Mouse (Mus musculus): ENCODE measurements around the gene Spire2. TPM values are rescaled to one million over a fixed set of nuclear protein-coding genes. Genes with fewer than 3 reads are reported as not detected.
"Not testable (repeated sequence)": the region's sequence is repeated elsewhere in the genome, so short reads cannot be mapped to it uniquely, and the experiment has no call there.

Spire2 gene
- polyA plus RNA-seq (2014; fragmentation: Nextera tagmentation; extraction: Ambion mirVana) = 3.1 and 3.4 TPM in 2 replicates

GRCm38 (mm10) chr8:123332262-123333090 is at the start of gene Spire2:
TSS of gene Spire2 (plus strand) at chr8:123332713.
- peak; percentile 81 for ATAC-seq (replicated peaks; ENCODE audit: insufficient number of reproducible peaks, low FRiP score, low TSS enrichment, low read depth)
- H3K36me3 ChIP-seq (replicated peaks; ENCODE audit: control insufficient read depth, insufficient read depth, low read depth, low read length) = no peaks in the 10 kb centered on the region
- DNase-seq (ENCODE audit: low spot score) = peak; percentile 91
- WGBS = under 1% methylated on average over 65 of the region's 85 CpGs
- H3K27ac ChIP-seq (replicated peaks; ENCODE audit: low read depth, low read length) = no peak within 1 kb of the TSS; the same call in 1 of the 2 replicates
- peak within 1 kb of the TSS; percentile 60 for H3K4me3 ChIP-seq (ENCODE audit: low read depth, low read length)
- H3K4me1 ChIP-seq (ENCODE audit: control insufficient read depth, insufficient read depth, low read length) = peaks cover 3% of the 10 kb centered on the region
- H3K27me3 ChIP-seq (ENCODE audit: control insufficient read depth, insufficient read depth, low read length) = 0 out of 2 replicates have a peak, but pooled peaks cover 4% of the 10 kb centered on the region
- H3K9ac ChIP-seq (replicated peaks; ENCODE audit: low read length) = peak within 1 kb of the TSS; percentile 60
- H3K9me3 ChIP-seq (replicated peaks; ENCODE audit: control insufficient read depth, low read length) = no peaks in the 10 kb centered on the region
- H3K4me2 ChIP-seq (ENCODE audit: low read depth, low read length) = peak within 1 kb of the TSS; percentile 92

GRCm38 (mm10) chr8:123282994-123283393 is 49.5 kb upstream of the Spire2 start:
- not testable (repeated sequence) for H3K4me3 ChIP-seq (ENCODE audit: low read depth, low read length); H3K4me1 ChIP-seq (ENCODE audit: control insufficient read depth, insufficient read depth, low read length); H3K36me3 ChIP-seq (replicated peaks; ENCODE audit: control insufficient read depth, insufficient read depth, low read depth, low read length); H3K9me3 ChIP-seq (replicated peaks; ENCODE audit: control insufficient read depth, low read length); DNase-seq (ENCODE audit: low spot score); ATAC-seq (replicated peaks; ENCODE audit: insufficient number of reproducible peaks, low FRiP score, low TSS enrichment, low read depth); H3K27me3 ChIP-seq (ENCODE audit: control insufficient read depth, insufficient read depth, low read length); H3K4me2 ChIP-seq (ENCODE audit: low read depth, low read length); H3K9ac ChIP-seq (replicated peaks; ENCODE audit: low read length); H3K27ac ChIP-seq (replicated peaks; ENCODE audit: low read depth, low read length)
- WGBS = 92% methylated on average over 4 of the region's 6 CpGs

- H3K9me3 ChIP-seq (replicated peaks; ENCODE audit: control insufficient read depth, low read length) = no peaks in the 10 kb centered on the region
- H3K9ac ChIP-seq (replicated peaks; ENCODE audit: low read length) = no peak overlapping the region
- H3K27ac ChIP-seq (replicated peaks; ENCODE audit: low read depth, low read length) = no peak overlapping the region
- WGBS = 90% methylated on average over 7 of the region's 7 CpGs
- H3K36me3 ChIP-seq (replicated peaks; ENCODE audit: control insufficient read depth, insufficient read depth, low read depth, low read length) = no peaks in the 10 kb centered on the region; the same call in none of the 2 replicates
- no peaks in the 10 kb centered on the region for H3K27me3 ChIP-seq (ENCODE audit: control insufficient read depth, insufficient read depth, low read length)
- no peaks in the 10 kb centered on the region for H3K4me1 ChIP-seq (ENCODE audit: control insufficient read depth, insufficient read depth, low read length)
- ATAC-seq (replicated peaks; ENCODE audit: insufficient number of reproducible peaks, low FRiP score, low TSS enrichment, low read depth) = no peak
- no peak for DNase-seq (ENCODE audit: low spot score)
- H3K4me3 ChIP-seq (ENCODE audit: low read depth, low read length) = no peak overlapping the region
- no peak overlapping the region for H3K4me2 ChIP-seq (ENCODE audit: low read depth, low read length)
Observed at GRCm38 (mm10) chr8:123283991-123284390, 48.5 kb upstream of the Spire2 start.

- ATAC-seq (replicated peaks; ENCODE audit: insufficient number of reproducible peaks, low FRiP score, low TSS enrichment, low read depth) (no peak), DNase-seq (ENCODE audit: low spot score) (no peak)
- H3K4me2 ChIP-seq (ENCODE audit: low read depth, low read length) = no peak overlapping the region
- H3K4me3 ChIP-seq (ENCODE audit: low read depth, low read length) = no peak overlapping the region
- H3K9ac ChIP-seq (replicated peaks; ENCODE audit: low read length) = no peak overlapping the region
- H3K4me1 ChIP-seq (ENCODE audit: control insufficient read depth, insufficient read depth, low read length) = no peaks in the 10 kb centered on the region
- H3K9me3 ChIP-seq (replicated peaks; ENCODE audit: control insufficient read depth, low read length) = no peaks in the 10 kb centered on the region
- H3K27ac ChIP-seq (replicated peaks; ENCODE audit: low read depth, low read length) = no peak overlapping the region
- H3K27me3 ChIP-seq (ENCODE audit: control insufficient read depth, insufficient read depth, low read length) = no peaks in the 10 kb centered on the region
- WGBS = 88% methylated on average over 5 of the region's 5 CpGs
- no peaks in the 10 kb centered on the region; the same call in none of the 2 replicates for H3K36me3 ChIP-seq (replicated peaks; ENCODE audit: control insufficient read depth, insufficient read depth, low read depth, low read length)
Observed at GRCm38 (mm10) chr8:123284493-123284892, 48.0 kb upstream of the Spire2 start.

GRCm38 (mm10) chr8:123287362-123287761 is 45.2 kb upstream of the Spire2 start:
- Histone ChIP-seq H3K9ac (replicated peaks; ENCODE audit: low read length) (no peak overlapping the region), H3K4me1 (ENCODE audit: control insufficient read depth, insufficient read depth, low read length) (no peaks in the 10 kb centered on the region), H3K27me3 (ENCODE audit: control insufficient read depth, insufficient read depth, low read length) (no peaks in the 10 kb centered on the region), H3K4me2 (ENCODE audit: low read depth, low read length) (no peak overlapping the region), H3K4me3 (ENCODE audit: low read depth, low read length) (no peak overlapping the region), H3K9me3 (replicated peaks; ENCODE audit: control insufficient read depth, low read length) (no peaks in the 10 kb centered on the region), H3K27ac (replicated peaks; ENCODE audit: low read depth, low read length) (no peak overlapping the region), H3K36me3 (replicated peaks; ENCODE audit: control insufficient read depth, insufficient read depth, low read depth, low read length) (no peaks in the 10 kb centered on the region; the same call in 1 of the 2 replicates)
- ATAC-seq (replicated peaks; ENCODE audit: insufficient number of reproducible peaks, low FRiP score, low TSS enrichment, low read depth) (no peak), DNase-seq (ENCODE audit: low spot score) (no peak)
- 96% methylated on average over 17 of the region's 17 CpGs for WGBS

GRCm38 (mm10) chr8:123290166-123290565 is 42.3 kb upstream of the Spire2 start:
- ATAC-seq (replicated peaks; ENCODE audit: insufficient number of reproducible peaks, low FRiP score, low TSS enrichment, low read depth) (no peak), DNase-seq (ENCODE audit: low spot score) (peak; percentile 26)
- Histone ChIP-seq H3K36me3 (replicated peaks; ENCODE audit: control insufficient read depth, insufficient read depth, low read depth, low read length) (no peaks in the 10 kb centered on the region; the same call in 1 of the 2 replicates), H3K9ac (replicated peaks; ENCODE audit: low read length) (no peak overlapping the region), H3K4me3 (ENCODE audit: low read depth, low read length) (no peak overlapping the region), H3K27me3 (ENCODE audit: control insufficient read depth, insufficient read depth, low read length) (no peaks in the 10 kb centered on the region), H3K9me3 (replicated peaks; ENCODE audit: control insufficient read depth, low read length) (no peaks in the 10 kb centered on the region), H3K27ac (replicated peaks; ENCODE audit: low read depth, low read length) (no peak overlapping the region), H3K4me1 (ENCODE audit: control insufficient read depth, insufficient read depth, low read length) (no peaks in the 10 kb centered on the region), H3K4me2 (ENCODE audit: low read depth, low read length) (no peak overlapping the region)
- 81% methylated on average over 4 of the region's 4 CpGs for WGBS

GRCm38 (mm10) chr8:123290679-123291078 is 41.8 kb upstream of the Spire2 start:
- no peak for ATAC-seq (replicated peaks; ENCODE audit: insufficient number of reproducible peaks, low FRiP score, low TSS enrichment, low read depth)
- no peak overlapping the region for H3K4me3 ChIP-seq (ENCODE audit: low read depth, low read length)

GRCm38 (mm10) chr8:123291716-123292115 is 40.8 kb upstream of the Spire2 start:
- no peaks in the 10 kb centered on the region; the same call in 1 of the 2 replicates for H3K36me3 ChIP-seq (replicated peaks; ENCODE audit: control insufficient read depth, insufficient read depth, low read depth, low read length)
- no peaks in the 10 kb centered on the region for H3K9me3 ChIP-seq (replicated peaks; ENCODE audit: control insufficient read depth, low read length)
- H3K4me3 ChIP-seq (ENCODE audit: low read depth, low read length) = no peak overlapping the region
- no peak overlapping the region for H3K4me2 ChIP-seq (ENCODE audit: low read depth, low read length)
- no peak overlapping the region for H3K27ac ChIP-seq (replicated peaks; ENCODE audit: low read depth, low read length)
- H3K4me1 ChIP-seq (ENCODE audit: control insufficient read depth, insufficient read depth, low read length) = no peaks in the 10 kb centered on the region
- H3K9ac ChIP-seq (replicated peaks; ENCODE audit: low read length) = no peak overlapping the region
- 85% methylated on average over 8 of the region's 8 CpGs for WGBS
- DNase-seq (ENCODE audit: low spot score) = no peak
- no peak for ATAC-seq (replicated peaks; ENCODE audit: insufficient number of reproducible peaks, low FRiP score, low TSS enrichment, low read depth)
- H3K27me3 ChIP-seq (ENCODE audit: control insufficient read depth, insufficient read depth, low read length) = no peaks in the 10 kb centered on the region

More at GRCm38 (mm10) chr8:123290679-123291078, 41.8 kb upstream of the Spire2 start:
- Histone ChIP-seq H3K4me2 (ENCODE audit: low read depth, low read length) (no peak overlapping the region), H3K9me3 (replicated peaks; ENCODE audit: control insufficient read depth, low read length) (no peaks in the 10 kb centered on the region), H3K4me1 (ENCODE audit: control insufficient read depth, insufficient read depth, low read length) (no peaks in the 10 kb centered on the region), H3K27me3 (ENCODE audit: control insufficient read depth, insufficient read depth, low read length) (no peaks in the 10 kb centered on the region), H3K9ac (replicated peaks; ENCODE audit: low read length) (no peak overlapping the region), H3K27ac (replicated peaks; ENCODE audit: low read depth, low read length) (no peak overlapping the region), H3K36me3 (replicated peaks; ENCODE audit: control insufficient read depth, insufficient read depth, low read depth, low read length) (no peaks in the 10 kb centered on the region; the same call in 1 of the 2 replicates)
- DNase-seq (ENCODE audit: low spot score) = no peak
- WGBS = 92% methylated on average over 8 of the region's 8 CpGs

Data from embryonic facial prominence, embryonic 11.5 days (tissue).